Mouse (Mus musculus): ENCODE data around the gene Klf3. TPM values are rescaled to one million over a fixed set of nuclear protein-coding genes. Genes with fewer than 3 reads are reported as not detected.

Klf3 gene
- polyA plus RNA-seq, 1 experiment, result not detected

- peaks cover 9% of the 10 kb centered on the region for H3K4me1 ChIP-seq (ENCODE audit: control insufficient read depth, insufficient read depth, low read length)
- WGBS, result 93% methylated on average over 11 of the region's 11 CpGs
- TF ChIP-seq POLR2A (IDR thresholded peaks at IDR 0.05; ENCODE audit: insufficient read depth, low read depth, low read length) (no peak), CTCF (IDR thresholded peaks at IDR 0.05; ENCODE audit: insufficient read depth, low read depth, low read length) (no peak)
Observed at GRCm38 (mm10) chr5:64823431-64823830, 20.2 kb downstream of the Klf3 start.

DNA sequence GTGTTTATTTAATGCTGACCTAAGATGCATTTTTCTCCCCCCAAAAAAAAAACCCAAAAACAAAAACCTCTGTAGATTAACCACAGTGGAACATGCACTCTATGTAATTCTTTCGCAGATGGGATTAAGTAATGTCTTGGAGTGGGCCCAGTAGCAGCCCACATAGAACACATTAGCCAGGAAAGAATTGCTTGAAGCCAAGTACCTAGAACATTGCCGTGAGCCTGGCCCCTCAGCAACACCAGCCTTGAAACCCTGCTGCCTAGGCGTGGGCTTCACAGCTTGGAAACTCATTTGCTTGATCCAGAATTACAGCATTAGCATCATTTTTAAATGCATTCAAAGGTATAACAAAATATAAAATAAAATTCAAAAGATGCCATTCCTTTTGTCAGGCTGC lies 21.6 kb downstream of the Klf3 start:
- Histone ChIP-seq H3K27ac (ENCODE audit: insufficient read depth, low read depth, low read length) (no peak overlapping the region), H3K4me1 (ENCODE audit: control insufficient read depth, insufficient read depth, low read length) (peaks cover 5% of the 10 kb centered on the region; the same call in 1 of the 2 replicates), H3K4me3 (ENCODE audit: insufficient read depth, low read depth, low read length) (no peak overlapping the region)
- TF ChIP-seq CTCF (IDR thresholded peaks at IDR 0.05; ENCODE audit: insufficient read depth, low read depth, low read length) (no peak), POLR2A (IDR thresholded peaks at IDR 0.05; ENCODE audit: insufficient read depth, low read depth, low read length) (no peak)
- 83% methylated on average over 3 of the region's 3 CpGs for WGBS

More at GRCm38 (mm10) chr5:64823431-64823830, 20.2 kb downstream of the Klf3 start:
- Histone ChIP-seq H3K4me3 (ENCODE audit: insufficient read depth, low read depth, low read length) (no peak overlapping the region), H3K27ac (ENCODE audit: insufficient read depth, low read depth, low read length) (no peak overlapping the region)

- Histone ChIP-seq H3K4me3 (ENCODE audit: insufficient read depth, low read depth, low read length) (no peak overlapping the region), H3K27ac (ENCODE audit: insufficient read depth, low read depth, low read length) (no peak overlapping the region), H3K4me1 (ENCODE audit: control insufficient read depth, insufficient read depth, low read length) (no peaks in the 10 kb centered on the region)
- 78% methylated on average over 7 of the region's 7 CpGs for WGBS
- TF ChIP-seq CTCF (IDR thresholded peaks at IDR 0.05; ENCODE audit: insufficient read depth, low read depth, low read length) (no peak), POLR2A (IDR thresholded peaks at IDR 0.05; ENCODE audit: insufficient read depth, low read depth, low read length) (no peak)
Observed at GRCm38 (mm10) chr5:64825496-64825895, 22.3 kb downstream of the Klf3 start.

DNA sequence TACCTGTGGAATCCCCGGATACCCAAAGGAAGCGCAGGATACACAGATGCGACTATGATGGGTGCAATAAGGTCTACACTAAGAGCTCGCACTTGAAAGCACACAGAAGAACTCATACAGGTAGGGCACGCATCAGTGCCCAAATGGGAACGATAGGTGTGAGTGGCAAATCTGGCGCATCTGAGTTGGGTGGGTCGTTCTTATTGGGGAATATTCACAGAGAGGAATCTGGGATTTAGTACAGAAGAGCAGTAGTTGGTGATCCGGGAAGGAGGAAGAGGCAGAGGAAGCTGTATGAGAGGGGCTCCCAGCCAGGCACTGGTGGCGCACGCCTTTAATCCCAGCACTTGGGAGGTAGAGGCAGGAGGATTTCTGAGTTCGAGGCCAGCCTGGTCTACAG lies 24.0 kb downstream of the Klf3 start:
- TF ChIP-seq POLR2A (IDR thresholded peaks at IDR 0.05; ENCODE audit: insufficient read depth, low read depth, low read length) (no peak), CTCF (IDR thresholded peaks at IDR 0.05; ENCODE audit: insufficient read depth, low read depth, low read length) (no peak)
- 96% methylated on average over 12 of the region's 12 CpGs for WGBS
- Histone ChIP-seq H3K27ac (ENCODE audit: insufficient read depth, low read depth, low read length) (no peak overlapping the region), H3K4me1 (ENCODE audit: control insufficient read depth, insufficient read depth, low read length) (peaks cover 6% of the 10 kb centered on the region; the same call in 1 of the 2 replicates), H3K4me3 (ENCODE audit: insufficient read depth, low read depth, low read length) (no peak overlapping the region)

DNA sequence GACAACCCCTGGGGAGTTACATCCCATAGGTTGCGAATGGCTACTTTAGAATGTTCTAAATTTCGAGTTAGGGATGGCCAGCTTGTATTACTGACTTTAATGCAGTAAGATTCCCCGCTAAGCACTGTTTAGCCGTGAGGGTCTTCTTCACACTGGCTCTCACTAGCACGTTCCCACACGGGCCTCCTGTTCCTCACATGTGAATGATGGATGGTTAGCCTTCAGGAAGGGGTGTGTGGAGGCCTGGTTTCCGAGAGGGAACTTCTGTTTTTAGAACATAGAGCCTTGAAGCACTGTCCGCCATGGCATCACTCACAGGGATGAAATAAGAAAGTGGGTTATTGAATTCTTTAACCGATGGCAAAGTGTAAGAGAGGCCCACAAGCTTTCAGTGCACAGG lies 25.1 kb downstream of the Klf3 start:
- H3K4me3 ChIP-seq (ENCODE audit: insufficient read depth, low read depth, low read length), result no peak overlapping the region
- no peak for TF ChIP-seq CTCF (IDR thresholded peaks at IDR 0.05; ENCODE audit: insufficient read depth, low read depth, low read length)
- TF ChIP-seq POLR2A (IDR thresholded peaks at IDR 0.05; ENCODE audit: insufficient read depth, low read depth, low read length), result no peak
- WGBS, result 94% methylated on average over 9 of the region's 9 CpGs
- no peak overlapping the region for H3K27ac ChIP-seq (ENCODE audit: insufficient read depth, low read depth, low read length)
- peaks cover 6% of the 10 kb centered on the region; the same call in 1 of the 2 replicates for H3K4me1 ChIP-seq (ENCODE audit: control insufficient read depth, insufficient read depth, low read length)

GRCm38 (mm10) chr5:64829606-64830005 lies 26.4 kb downstream of the Klf3 start:
- Histone ChIP-seq H3K4me3 (ENCODE audit: insufficient read depth, low read depth, low read length) (no peak overlapping the region), H3K27ac (ENCODE audit: insufficient read depth, low read depth, low read length) (no peak overlapping the region), H3K4me1 (ENCODE audit: control insufficient read depth, insufficient read depth, low read length) (peaks cover 6% of the 10 kb centered on the region; the same call in 1 of the 2 replicates)
- WGBS, result 96% methylated on average over 10 of the region's 10 CpGs
- TF ChIP-seq POLR2A (IDR thresholded peaks at IDR 0.05; ENCODE audit: insufficient read depth, low read depth, low read length) (no peak), CTCF (IDR thresholded peaks at IDR 0.05; ENCODE audit: insufficient read depth, low read depth, low read length) (no peak)

GRCm38 (mm10) chr5:64830773-64831172 lies 27.6 kb downstream of the Klf3 start:
- Histone ChIP-seq H3K4me1 (ENCODE audit: control insufficient read depth, insufficient read depth, low read length) (peaks cover 6% of the 10 kb centered on the region; the same call in 1 of the 2 replicates), H3K4me3 (ENCODE audit: insufficient read depth, low read depth, low read length) (no peak overlapping the region), H3K27ac (ENCODE audit: insufficient read depth, low read depth, low read length) (no peak overlapping the region)
- TF ChIP-seq CTCF (IDR thresholded peaks at IDR 0.05; ENCODE audit: insufficient read depth, low read depth, low read length) (no peak), POLR2A (IDR thresholded peaks at IDR 0.05; ENCODE audit: insufficient read depth, low read depth, low read length) (no peak)
- WGBS, result 66% methylated on average over 3 of the region's 3 CpGs

DNA sequence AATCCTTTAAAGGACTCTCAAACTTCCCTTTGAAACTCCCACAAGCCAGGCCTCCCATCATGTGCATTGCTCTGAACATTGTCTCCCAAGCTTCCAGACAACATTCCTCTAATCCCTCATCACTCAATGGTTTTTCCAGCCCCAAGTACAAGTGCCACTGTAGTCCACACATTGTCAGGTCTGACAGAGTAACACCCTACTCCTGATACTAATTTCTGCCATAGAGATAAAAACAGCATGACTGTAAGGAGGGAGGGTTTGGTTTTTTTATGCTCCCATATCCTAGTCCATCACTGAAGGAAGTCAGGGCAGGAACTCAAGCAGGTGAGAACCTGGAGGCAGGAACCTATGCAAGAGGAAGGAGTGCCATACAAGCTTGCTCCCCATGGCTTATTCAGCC lies 30.2 kb downstream of the Klf3 start:
- TF ChIP-seq POLR2A (IDR thresholded peaks at IDR 0.05; ENCODE audit: insufficient read depth, low read depth, low read length) (no peak), CTCF (IDR thresholded peaks at IDR 0.05; ENCODE audit: insufficient read depth, low read depth, low read length) (no peak)
- Histone ChIP-seq H3K4me3 (ENCODE audit: insufficient read depth, low read depth, low read length) (no peak overlapping the region), H3K4me1 (ENCODE audit: control insufficient read depth, insufficient read depth, low read length) (peaks cover 6% of the 10 kb centered on the region; the same call in 1 of the 2 replicates), H3K27ac (ENCODE audit: insufficient read depth, low read depth, low read length) (no peak overlapping the region)

DNA sequence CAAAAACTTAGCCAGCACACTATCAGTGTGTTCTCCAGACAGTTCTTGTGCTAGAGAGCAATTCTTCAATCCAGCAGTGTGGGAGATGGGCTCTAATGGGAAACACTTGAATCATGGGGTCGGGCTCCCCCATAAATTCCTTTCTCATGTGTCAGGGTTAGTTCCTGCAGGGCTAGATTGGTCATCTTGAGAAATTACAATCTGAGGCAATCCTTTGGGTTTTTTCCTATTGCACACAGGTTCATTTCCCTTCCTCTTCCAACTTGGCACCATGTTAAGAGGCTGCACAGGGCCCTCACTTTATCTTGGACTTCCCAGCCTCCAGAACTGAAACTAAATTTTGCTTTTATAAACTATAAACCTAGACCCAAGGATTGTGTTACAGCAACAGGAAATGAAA lies 31.0 kb downstream of the Klf3 start:
- TF ChIP-seq CTCF (IDR thresholded peaks at IDR 0.05; ENCODE audit: insufficient read depth, low read depth, low read length) (no peak), POLR2A (IDR thresholded peaks at IDR 0.05; ENCODE audit: insufficient read depth, low read depth, low read length) (no peak)
- H3K27ac ChIP-seq (ENCODE audit: insufficient read depth, low read depth, low read length), result no peak overlapping the region
- 77% methylated on average over 1 of the region's 1 CpGs for WGBS
- H3K4me3 ChIP-seq (ENCODE audit: insufficient read depth, low read depth, low read length), result no peak overlapping the region
- H3K4me1 ChIP-seq (ENCODE audit: control insufficient read depth, insufficient read depth, low read length), result peaks cover 6% of the 10 kb centered on the region; the same call in 1 of the 2 replicates

DNA sequence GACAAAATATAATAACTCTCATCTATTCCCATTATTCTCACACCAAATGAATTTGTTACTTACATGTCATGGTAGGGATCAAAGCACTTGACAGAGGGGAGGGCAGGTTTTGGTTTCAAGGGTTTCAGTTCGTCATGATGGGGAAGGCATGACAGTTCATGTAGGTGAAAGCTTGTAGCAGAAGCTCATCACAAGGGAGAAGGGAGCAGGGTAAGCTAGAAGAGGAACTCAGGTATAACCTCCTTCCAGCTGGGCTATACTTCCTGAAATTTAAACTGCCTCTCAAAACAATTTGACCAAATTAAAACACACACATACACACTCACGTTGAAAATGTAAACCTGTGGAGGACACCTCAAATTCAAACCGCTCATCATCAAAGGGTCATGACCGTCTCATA lies 32.1 kb downstream of the Klf3 start:
- TF ChIP-seq POLR2A (IDR thresholded peaks at IDR 0.05; ENCODE audit: insufficient read depth, low read depth, low read length) (no peak), CTCF (IDR thresholded peaks at IDR 0.05; ENCODE audit: insufficient read depth, low read depth, low read length) (no peak)
- H3K4me1 ChIP-seq (ENCODE audit: control insufficient read depth, insufficient read depth, low read length), result peaks cover 6% of the 10 kb centered on the region; the same call in 1 of the 2 replicates
- H3K27ac ChIP-seq (ENCODE audit: insufficient read depth, low read depth, low read length), result no peak overlapping the region
- H3K4me3 ChIP-seq (ENCODE audit: insufficient read depth, low read depth, low read length), result no peak overlapping the region
- 92% methylated on average over 4 of the region's 4 CpGs for WGBS
